In genomic region chr15:31454096-31454860, GRCm38 (mm10) we compare ENCODE assay signal across 8 mouse cellular contexts. TPM values are rescaled to one million over a fixed set of nuclear protein-coding genes. Genes with fewer than 3 reads are reported as not detected.
DNase-seq lines count a peak whose midpoint lies in the region; ATAC-seq and TF ChIP-seq lines count a peak whose summit lies in the region.

No protein-coding gene starts in this region.

- H3K27ac ChIP-seq in heart, adult 2 months, result peak overlapping the region; percentile 74
- H3K27ac ChIP-seq in MEL (ENCODE audit: control insufficient read depth, low read depth, low read length), result peak overlapping the region; percentile 71
- H3K27ac ChIP-seq in hindbrain, embryonic 12.5 days, result peak overlapping the region; percentile 82; the same call in 1 of the 2 replicates
- peak overlapping the region; percentile 86 for H3K27ac ChIP-seq in midbrain, embryonic 10.5 days (replicated peaks)

- intact Hi-C loops in heart, adult 2 months (cut with DNase I), result loop anchor here (5.0 kb wide), 2 partner anchors 133 to 232 kb away; partner anchors contain the start of gene Dap
- intact Hi-C loops in heart, postnatal 36 days (cut with DNase I), result loop anchor here (5.0 kb wide), 2 partner anchors 133 to 232 kb away; partner anchors contain the start of gene Dap
- intact Hi-C loops in gastrocnemius, postnatal 14 days (cut with DNase I; ENCODE audit: low total_unique reads), result no loop called here

- H3K4me2 ChIP-seq in hindbrain, embryonic 12.5 days (replicated peaks), result peak overlapping the region; percentile 75

- DNase-seq in heart, adult 2 months, result no peak
- DNase-seq in heart, postnatal 36 days, result no peak
- DNase-seq in MEL (ENCODE audit: low read depth, low spot score), result peak; percentile 79
- DNase-seq in midbrain, embryonic 10.5 days (ENCODE audit: low spot score), result no peak
- no peak for DNase-seq in thymus, postnatal 4 days
- DNase-seq in gastrocnemius, postnatal 14 days, result no peak
- DNase-seq in kidney, adult 18-20 months, result no peak

- no peak for TF ChIP-seq RAD21 in MEL (IDR thresholded peaks at IDR 0.05; ENCODE audit: low read depth, low read length)

- no peak overlapping the region for H3K9ac ChIP-seq in heart, adult 2 months (ENCODE audit: low read depth, low read length)
- peak overlapping the region; percentile 80 for H3K9ac ChIP-seq in MEL (ENCODE audit: control insufficient read depth, low read depth, low read length, poor library complexity, severe bottlenecking)
- H3K9ac ChIP-seq in hindbrain, embryonic 12.5 days, result peak overlapping the region; percentile 72; the same call in 1 of the 2 replicates

- WGBS in heart, adult 2 months, result 48% methylated on average over 10 of the region's 10 CpGs
- WGBS in hindbrain, embryonic 12.5 days, result 52% methylated on average over 10 of the region's 10 CpGs
- WGBS in midbrain, embryonic 10.5 days, result 56% methylated on average over 10 of the region's 10 CpGs

- H3K27me3 ChIP-seq in heart, adult 2 months (ENCODE audit: control insufficient read depth, insufficient read depth, low read length), result no peaks in the 10 kb centered on the region
- H3K27me3 ChIP-seq in MEL (ENCODE audit: control insufficient read depth in 1 of 2, insufficient read depth in 2 of 2, low read length in 2 of 2), result no peaks in the 10 kb centered on the region
- H3K27me3 ChIP-seq in hindbrain, embryonic 12.5 days, result no peaks in the 10 kb centered on the region
- peaks cover 7% of the 10 kb centered on the region for H3K27me3 ChIP-seq in midbrain, embryonic 10.5 days (ENCODE audit: low read depth, poor library complexity, severe bottlenecking)

- H3K4me3 ChIP-seq in heart, adult 2 months, result peak overlapping the region; percentile 64
- peak overlapping the region in 1 of 2 experiments; percentile 65; a peak in 2 of 4 replicates for H3K4me3 ChIP-seq in MEL (ENCODE audit: control insufficient read depth in 1 of 2, insufficient read depth in 1 of 2, low read depth in 2 of 2, low read length in 2 of 2)
- H3K4me3 ChIP-seq in hindbrain, embryonic 12.5 days, result peak overlapping the region; percentile 60; the same call in 1 of the 2 replicates
- peak overlapping the region; percentile 69 for H3K4me3 ChIP-seq in midbrain, embryonic 10.5 days

- TF ChIP-seq CTCF in heart, adult 2 months (IDR thresholded peaks at IDR 0.05), result no peak
- no peak for TF ChIP-seq CTCF in MEL (IDR thresholded peaks at IDR 0.05 in 2 of 3, conservative IDR thresholded peaks at IDR 0.05 in 1 of 3; ENCODE audit: control insufficient read depth in 1 of 3, insufficient read depth in 1 of 3, low read depth in 2 of 3, low read length in 3 of 3, poor library complexity in 1 of 3, severe bottlenecking in 1 of 3)

- no peaks in the 10 kb centered on the region for H3K79me2 ChIP-seq in heart, adult 2 months (replicated peaks; ENCODE audit: control insufficient read depth, insufficient read depth, low read length)
- no peaks in the 10 kb centered on the region; the same call in 1 of the 2 replicates for H3K79me2 ChIP-seq in MEL (ENCODE audit: control insufficient read depth, insufficient read depth, low read length, poor library complexity)

- no peak; the same call in 1 of the 2 replicates for ATAC-seq in hindbrain, embryonic 12.5 days (ENCODE audit: low FRiP score)

- H3K4me1 ChIP-seq in heart, adult 2 months (ENCODE audit: control insufficient read depth, insufficient read depth, low read length), result no peaks in the 10 kb centered on the region; the same call in 1 of the 2 replicates
- peaks cover 9 to 28% of the 10 kb centered on the region in 2 experiments for H3K4me1 ChIP-seq in MEL (ENCODE audit: control insufficient read depth in 1 of 2, insufficient read depth in 2 of 2, low read length in 2 of 2)
- H3K4me1 ChIP-seq in hindbrain, embryonic 12.5 days, result peaks cover 4% of the 10 kb centered on the region; the same call in 1 of the 2 replicates
- peaks cover 23% of the 10 kb centered on the region for H3K4me1 ChIP-seq in midbrain, embryonic 10.5 days

- no peaks in the 10 kb centered on the region for H3K36me3 ChIP-seq in heart, adult 2 months (ENCODE audit: control insufficient read depth, insufficient read depth, low read length)
- H3K36me3 ChIP-seq in MEL (ENCODE audit: control insufficient read depth in 1 of 2, insufficient read depth in 2 of 2, low read length in 2 of 2), result peaks cover 0 to 25% of the 10 kb centered on the region in 2 experiments; a peak in 2 of 4 replicates
- peaks cover 20% of the 10 kb centered on the region for H3K36me3 ChIP-seq in hindbrain, embryonic 12.5 days
- H3K36me3 ChIP-seq in midbrain, embryonic 10.5 days, result peaks cover 26% of the 10 kb centered on the region

- no peak for TF ChIP-seq POLR2A in heart, adult 2 months (IDR thresholded peaks at IDR 0.05; ENCODE audit: insufficient read depth, low read depth, low read length)
- TF ChIP-seq POLR2A in MEL (IDR thresholded peaks at IDR 0.05; ENCODE audit: control insufficient read depth in 1 of 2, insufficient read depth in 1 of 2, low read depth in 1 of 2, low read length in 2 of 2, poor library complexity in 1 of 2), result no peak

- no peaks in the 10 kb centered on the region for H3K9me3 ChIP-seq in MEL (replicated peaks; ENCODE audit: insufficient read depth, low read length)
- H3K9me3 ChIP-seq in hindbrain, embryonic 12.5 days (replicated peaks), result no peaks in the 10 kb centered on the region
- H3K9me3 ChIP-seq in midbrain, embryonic 10.5 days (replicated peaks), result no peaks in the 10 kb centered on the region

- no peak for TF ChIP-seq EP300 in heart, adult 2 months (IDR thresholded peaks at IDR 0.05; ENCODE audit: insufficient read depth, low read depth, low read length)
- peak; percentile 38 to 39; a peak in 1 of 4 replicates for TF ChIP-seq EP300 in MEL (IDR thresholded peaks at IDR 0.05; ENCODE audit: low read depth in 1 of 2, low read length in 2 of 2)

TF ChIP-seq in MEL, 35 proteins besides CTCF, POLR2A, EP300 and RAD21:
- no peak for TF ChIP-seq ZC3H11A (IDR thresholded peaks at IDR 0.05; ENCODE audit: low read depth, low read length)
- TF ChIP-seq UBTF (IDR thresholded peaks at IDR 0.05; ENCODE audit: borderline replicate concordance, insufficient read depth, low read depth, low read length), result no peak
- TF ChIP-seq BHLHE40 (IDR thresholded peaks at IDR 0.05; ENCODE audit: borderline replicate concordance, low read depth, low read length), result no peak
- TF ChIP-seq GABPA (IDR thresholded peaks at IDR 0.05; ENCODE audit: low read depth, low read length), result no peak
- TF ChIP-seq TAL1 (IDR thresholded peaks at IDR 0.05; ENCODE audit: low read length), result no peak
- TF ChIP-seq POLR2AphosphoS5 (IDR thresholded peaks at IDR 0.05; ENCODE audit: borderline replicate concordance, low read depth, low read length), result no peak
- TF ChIP-seq POLR2AphosphoS2 (IDR thresholded peaks at IDR 0.05; ENCODE audit: low read length), result no peak
- peak; percentile 47; the same call in 1 of the 2 replicates for TF ChIP-seq RCOR1 (IDR thresholded peaks at IDR 0.05; ENCODE audit: low read depth, low read length)
- TF ChIP-seq MAX (IDR thresholded peaks at IDR 0.05; ENCODE audit: low read length), result no peak
- TF ChIP-seq SMC3 (IDR thresholded peaks at IDR 0.05; ENCODE audit: low read depth, low read length), result no peak
- TF ChIP-seq USF2 (IDR thresholded peaks at IDR 0.05; ENCODE audit: borderline replicate concordance in 1 of 2, insufficient read depth in 1 of 2, low read depth in 1 of 2, low read length in 2 of 2), result no peak
- TF ChIP-seq HCFC1 (IDR thresholded peaks at IDR 0.05; ENCODE audit: low read depth, low read length), result peak; percentile 53
- TF ChIP-seq MAFK (IDR thresholded peaks at IDR 0.05; ENCODE audit: borderline replicate concordance, low read depth, low read length), result peak; percentile 68; the same call in 1 of the 2 replicates
- TF ChIP-seq TCF12 (IDR thresholded peaks at IDR 0.05; ENCODE audit: low read depth, low read length), result no peak
- 0 out of 2 replicates have a peak, but pooled peaks have one; percentile 27 for TF ChIP-seq ZKSCAN1 (IDR thresholded peaks at IDR 0.05; ENCODE audit: low read depth, low read length)
- no peak for TF ChIP-seq USF1 (IDR thresholded peaks at IDR 0.05; ENCODE audit: low read depth, low read length)
- no peak for TF ChIP-seq CHD1 (IDR thresholded peaks at IDR 0.05; ENCODE audit: low read depth, low read length)
- TF ChIP-seq ZMIZ1 (IDR thresholded peaks at IDR 0.05; ENCODE audit: low read depth, low read length), result no peak
- no peak for TF ChIP-seq GATA1 (IDR thresholded peaks at IDR 0.05; ENCODE audit: low read depth, low read length)
- TF ChIP-seq MYC (IDR thresholded peaks at IDR 0.05; ENCODE audit: low read depth, low read length), result no peak
- TF ChIP-seq JUND (IDR thresholded peaks at IDR 0.05; ENCODE audit: low read depth, low read length), result no peak
- no peak for TF ChIP-seq NRF1 (IDR thresholded peaks at IDR 0.05; ENCODE audit: insufficient read depth, low read depth, low read length, poor library complexity, severe bottlenecking)
- peak; percentile 62; the same call in 1 of the 2 replicates for TF ChIP-seq ELF1 (IDR thresholded peaks at IDR 0.05; ENCODE audit: low read depth, low read length)
- peak; percentile 90 for TF ChIP-seq ZNF384 (IDR thresholded peaks at IDR 0.05; ENCODE audit: low read depth, low read length)
- no peak for TF ChIP-seq KAT2A (conservative IDR thresholded peaks at IDR 0.05; ENCODE audit: low read depth, low read length)
- TF ChIP-seq SIN3A (IDR thresholded peaks at IDR 0.05; ENCODE audit: low read length), result peak; percentile 50; the same call in 1 of the 2 replicates

RNA-seq across cellular contexts. Expression of gene Ropn1l, which starts 0.7 kb away (rescaled TPM):
- not detected for total RNA-seq in heart, adult 2 months (2021)
- polyA plus RNA-seq in heart, adult 2 months (2012; rRNA removed), result 0.67 and 0.86 TPM in 2 replicates
- total RNA-seq in heart, postnatal 36 days (2021), result not detected
- 0.96 and 1.3 TPM in 2 replicates for total RNA-seq in MEL (2012; rRNA removed)
- 1 to 10 TPM in 1 of 2 experiments, not detected in 1; 1.7 TPM for polyA plus RNA-seq in MEL (2012; ENCODE audit: insufficient read depth in 1 of 2, insufficient read length in 2 of 2, low read depth in 1 of 2, low replicate concordance in 2 of 2, missing spikeins in 1 of 2)
- 2.8 and 2.9 TPM in 2 replicates for polyA plus RNA-seq in hindbrain, embryonic 12.5 days (2016; fragmentation: Nextera tagmentation; extraction: Ambion mirVana)
- polyA plus RNA-seq in midbrain, embryonic 10.5 days (2016; fragmentation: Nextera tagmentation; extraction: Ambion mirVana), result 3.0 and 3.4 TPM in 2 replicates
- total RNA-seq in gastrocnemius, postnatal 14 days (2021), result under 1 TPM; 0.29 to 0.33 TPM
